Mouse (Mus musculus) ovary, postnatal 10 days (tissue): ENCODE data around the gene Plekha5.

Experiments used
- DNase-seq: peaks from one replicate; pipeline ENCODE4 v3.0.0; 2022; ENCODE audit warnings: low spot score

Gene Plekha5

DNA sequence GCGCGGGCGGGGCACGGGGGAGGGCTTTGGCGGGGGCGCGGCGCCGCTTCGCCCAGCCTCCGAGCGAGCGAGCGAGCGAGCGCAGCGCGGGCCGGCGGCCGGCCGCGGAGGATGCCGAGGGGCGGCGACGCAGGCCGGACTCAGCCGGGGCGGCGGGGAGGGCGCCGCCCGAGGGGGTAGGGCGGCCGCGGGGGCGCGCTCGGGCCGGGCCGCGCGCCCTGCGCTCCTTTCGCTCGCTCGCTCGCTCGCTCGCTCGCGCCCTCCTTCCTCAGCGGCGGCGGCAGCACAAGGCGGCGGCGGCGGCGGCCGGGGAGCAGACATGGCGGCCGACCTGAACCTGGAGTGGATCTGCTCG, at the start of gene Plekha5:
Gene Plekha5, plus strand, starts transcription at position 209 of the 355 bp plus-strand sequence.
- DNase-seq: peak; percentile 29

DNA sequence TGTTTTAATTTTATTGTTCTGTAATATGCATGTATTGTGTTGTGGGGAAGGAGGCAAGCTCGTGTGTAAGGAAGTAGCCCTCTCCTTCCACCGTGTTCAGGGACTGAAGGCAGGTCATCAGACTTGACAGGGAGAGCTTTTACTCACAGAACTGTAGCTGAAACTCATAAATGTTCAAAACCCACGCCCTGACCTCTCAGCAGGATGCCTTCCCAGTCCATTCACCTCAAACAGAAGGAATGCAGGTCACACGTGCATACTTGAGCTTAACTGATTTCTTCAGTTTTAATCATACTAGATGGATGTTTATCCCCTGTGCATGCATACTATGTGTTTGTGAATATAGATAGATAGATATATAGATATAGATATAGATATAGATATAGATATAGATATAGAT, 48.2 kb upstream of the Plekha5 start:
- DNase-seq: no peak

DNA sequence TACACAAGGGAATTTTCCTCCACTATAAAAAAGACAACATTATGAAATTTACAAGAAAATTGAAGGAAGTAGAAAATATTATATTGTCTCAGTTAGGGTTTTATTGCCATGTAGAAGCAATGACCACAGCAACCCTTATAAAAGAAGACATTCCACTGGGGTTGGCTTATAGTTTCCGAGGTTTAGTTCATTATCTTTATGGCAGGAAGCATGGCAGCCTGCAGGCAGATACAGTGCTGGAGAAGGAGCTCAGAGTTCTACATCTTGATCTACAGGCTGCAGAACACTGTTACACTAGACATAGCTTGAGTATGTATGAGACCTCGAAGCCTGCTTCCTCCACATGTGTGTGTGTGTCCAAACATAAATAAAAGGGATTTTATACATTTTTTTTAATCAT, 43.3 kb upstream of the Plekha5 start:
- DNase-seq: no peak

DNA sequence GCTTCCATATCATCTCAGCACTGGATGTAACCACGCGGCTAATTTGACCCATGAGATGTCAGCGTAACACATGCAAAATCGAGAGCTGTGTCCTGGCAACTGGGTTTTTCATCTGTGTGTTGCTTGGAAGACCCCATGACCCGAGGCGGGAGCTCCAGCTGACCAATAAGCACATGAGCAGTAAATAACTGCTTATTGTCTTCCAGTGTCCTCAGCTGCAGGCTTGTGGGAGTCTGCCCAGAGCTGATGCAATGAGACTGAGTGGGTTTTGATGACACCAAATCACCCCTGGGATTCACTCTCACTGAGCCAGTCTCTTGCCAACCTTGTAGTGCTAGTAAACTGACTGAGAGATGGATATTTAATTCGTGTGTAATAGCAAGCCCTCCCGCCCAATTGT, 42.7 kb upstream of the Plekha5 start:
- no peak for DNase-seq

DNA sequence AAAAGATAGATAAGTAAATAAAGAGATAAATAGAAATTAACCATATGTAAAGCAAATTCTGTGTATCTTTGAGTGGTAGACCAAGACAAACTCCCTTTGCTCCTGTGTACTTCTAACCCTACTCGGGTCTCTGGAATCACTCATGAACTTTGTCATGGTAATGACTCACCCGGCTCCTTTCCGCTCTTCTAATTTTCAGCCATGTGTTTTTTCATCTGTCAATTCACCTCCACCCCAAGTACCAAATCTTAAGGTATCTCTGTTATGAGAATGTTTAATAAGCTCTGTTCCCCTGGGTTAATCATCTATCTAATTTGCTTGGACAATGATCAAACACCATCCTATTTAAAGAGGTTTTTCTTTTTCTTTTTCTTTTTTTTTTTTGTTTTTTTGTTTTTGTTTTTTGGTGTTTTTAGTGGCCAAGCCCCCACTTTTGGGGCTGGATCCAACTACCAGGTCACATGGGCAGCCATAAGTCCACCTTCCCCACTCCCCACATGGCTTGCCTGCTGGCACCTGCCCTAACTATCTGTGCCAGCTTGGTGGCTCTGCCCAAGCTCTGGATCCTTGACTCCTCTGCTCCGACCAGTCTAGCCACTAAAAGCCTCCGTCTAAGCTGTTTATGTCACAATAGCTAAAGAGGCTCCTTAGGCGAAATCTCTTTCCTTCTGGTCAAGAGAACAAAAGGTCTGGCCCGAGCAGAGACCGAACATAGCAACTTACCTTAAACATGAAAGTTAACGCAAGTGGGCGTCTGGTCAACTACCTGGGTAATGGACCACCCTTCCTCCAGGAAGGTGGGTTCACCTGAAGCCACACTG, 40.1 kb upstream of the Plekha5 start:
- DNase-seq: no peak

DNA sequence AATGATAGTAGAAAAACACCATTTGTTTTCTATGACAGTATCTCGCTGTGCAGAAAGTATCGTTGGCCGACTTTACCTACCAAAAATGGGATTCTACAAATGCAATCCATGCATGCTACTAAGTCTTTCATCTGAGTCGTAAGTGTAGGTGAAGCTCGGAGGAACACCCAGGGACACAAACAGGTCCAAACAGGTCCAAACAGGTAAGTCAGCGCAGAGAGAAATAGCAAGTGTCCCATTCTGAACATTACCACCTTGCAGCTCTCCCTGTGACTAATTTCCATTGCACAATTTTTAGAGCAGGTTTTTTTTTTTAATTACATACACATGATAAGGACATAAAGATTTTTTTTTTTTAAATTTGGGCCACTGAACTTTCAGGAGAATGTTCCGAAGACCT, 27.2 kb upstream of the Plekha5 start:
- no peak for DNase-seq

DNA sequence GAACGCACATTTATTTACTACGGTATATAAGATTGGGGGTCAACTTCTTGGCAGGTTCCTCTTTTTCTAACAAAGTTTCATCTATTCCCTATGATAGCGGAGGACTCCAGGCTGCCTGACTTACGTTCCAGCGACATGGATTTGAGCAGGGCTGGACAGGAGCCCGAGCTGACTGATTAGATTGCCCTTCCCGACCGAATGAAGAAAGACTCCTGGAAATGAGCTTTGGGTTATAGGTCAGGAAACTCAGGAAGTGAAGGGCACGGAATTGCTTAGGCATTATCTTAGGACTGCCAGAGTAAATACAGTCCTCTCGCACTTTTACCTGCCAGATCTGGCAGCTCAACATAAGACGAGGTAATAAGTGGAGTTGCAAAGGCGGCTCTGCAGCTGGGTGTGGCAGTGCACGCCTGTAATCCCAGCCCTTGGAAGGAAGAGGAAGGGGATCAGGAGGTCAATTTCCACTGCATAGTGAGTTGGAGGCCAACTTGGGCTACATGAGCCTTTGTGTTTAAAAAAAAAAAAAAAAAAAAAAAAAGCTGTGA, 21.0 kb upstream of the Plekha5 start:
- no peak for DNase-seq

DNA sequence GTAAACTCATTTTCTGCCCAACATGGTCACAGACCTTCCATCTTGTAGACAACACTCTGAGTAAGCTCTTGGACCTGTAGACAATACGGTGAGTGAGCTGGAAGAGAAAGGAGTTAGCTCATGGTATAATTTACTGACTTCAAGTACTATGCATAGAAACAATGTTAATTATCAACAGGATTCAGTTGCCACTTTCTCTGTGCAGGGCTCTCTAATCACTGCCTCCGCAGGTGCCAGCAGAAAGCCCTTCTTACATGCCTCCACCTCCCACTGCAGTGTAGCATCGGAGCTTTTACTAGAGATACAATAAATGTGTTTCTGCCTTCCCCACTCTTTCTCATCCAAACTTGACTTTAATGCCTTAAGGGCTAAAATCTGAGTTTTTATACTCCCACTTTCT, 11.9 kb upstream of the Plekha5 start:
- DNase-seq: no peak

DNA sequence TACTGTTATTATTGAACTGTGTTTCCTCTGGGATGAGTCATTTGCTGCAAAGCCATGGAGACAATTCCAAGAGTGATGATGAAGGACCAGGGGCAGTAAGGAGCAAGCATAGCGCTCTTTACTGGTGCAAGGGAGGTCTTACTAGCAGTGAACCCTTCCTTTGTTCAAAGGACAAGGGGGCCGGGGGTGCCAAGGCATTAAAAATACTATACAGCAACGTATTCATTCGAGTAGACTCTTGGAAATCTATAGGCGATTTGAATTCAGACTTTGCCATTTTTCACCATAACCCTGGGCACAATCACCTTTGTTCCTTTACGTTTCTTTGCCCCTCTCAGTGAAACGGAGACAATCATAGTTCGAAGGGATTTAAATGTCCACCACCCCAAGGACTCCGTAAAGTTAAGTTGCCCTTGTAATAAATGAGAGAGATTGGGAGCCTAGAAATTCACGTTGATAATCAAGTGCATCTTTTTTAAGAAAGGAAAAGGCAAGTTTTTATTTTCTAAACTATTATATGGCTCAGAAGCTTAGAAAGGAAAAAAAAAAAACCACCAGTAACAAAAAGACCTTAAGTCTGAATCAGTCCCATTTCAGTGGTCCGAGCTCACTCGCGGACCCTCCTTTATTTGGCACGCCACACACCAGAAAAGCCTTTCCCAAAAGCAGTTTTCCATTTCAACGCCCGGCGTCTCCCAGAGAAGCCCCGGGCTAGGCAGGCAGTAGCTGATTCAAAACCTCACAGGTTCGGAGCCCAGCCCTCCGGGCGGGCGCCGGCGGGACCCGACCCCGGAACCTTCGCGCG, 611 bp upstream of the Plekha5 start:
- DNase-seq: no peak

DNA sequence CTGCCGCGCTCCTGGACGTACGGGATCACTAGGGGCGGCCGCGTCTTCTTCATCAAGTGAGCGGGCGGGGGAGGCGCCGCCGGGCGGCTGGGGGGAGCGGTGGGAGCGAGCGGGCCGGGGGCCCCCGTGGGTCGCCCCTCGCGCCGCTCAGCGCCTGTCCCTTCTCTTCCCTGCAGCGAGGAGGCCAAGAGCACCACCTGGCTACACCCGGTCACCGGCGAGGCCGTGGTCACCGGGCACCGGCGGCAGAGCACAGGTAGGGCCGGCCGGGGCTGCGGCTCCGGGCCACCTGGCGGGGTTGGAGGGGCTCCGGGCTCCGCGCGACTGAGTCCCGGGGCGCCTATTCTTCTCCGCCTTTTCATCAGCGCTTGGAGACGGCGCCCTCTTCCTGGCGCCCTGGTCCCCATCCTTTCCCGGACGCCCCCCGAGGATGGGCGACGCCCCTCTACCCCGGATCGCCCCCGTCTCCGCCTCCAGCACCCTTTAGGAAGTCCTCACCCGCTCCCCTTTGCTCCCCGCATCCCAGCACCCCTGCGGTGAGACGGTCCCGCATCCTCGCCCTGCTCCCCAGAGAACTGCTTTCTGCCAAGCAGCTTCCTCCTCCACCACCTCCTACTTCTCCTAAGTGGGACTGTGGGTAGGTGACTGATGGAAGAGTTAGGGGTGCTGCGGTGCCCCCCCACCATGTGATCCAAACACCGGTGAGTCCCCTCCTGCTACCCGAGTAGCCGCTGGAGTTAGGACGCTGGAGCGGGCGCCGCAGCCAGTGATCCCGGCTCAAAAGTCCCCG, 542 bp downstream of the Plekha5 start:
- DNase-seq: peak; percentile 30

DNA sequence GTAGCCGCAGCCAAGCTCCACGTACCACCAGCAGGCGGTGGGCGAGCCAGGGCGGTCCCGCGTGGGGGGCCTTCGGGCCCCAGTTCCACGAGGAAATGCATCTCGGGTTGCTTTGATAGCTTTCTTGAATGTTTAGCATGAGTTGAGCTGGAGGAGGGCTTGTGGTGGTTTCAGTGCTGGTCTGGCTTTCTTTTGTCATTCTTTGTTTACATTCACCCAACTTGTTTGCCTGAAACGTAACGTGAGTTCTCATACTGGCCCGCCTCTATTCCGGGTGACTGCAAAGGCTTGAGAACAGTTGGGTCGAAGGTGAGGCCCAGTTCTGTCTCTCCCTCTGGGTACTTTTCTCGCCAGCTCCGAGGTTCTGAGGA, 1.1 kb downstream of the Plekha5 start:
- peak; percentile 15 for DNase-seq

DNA sequence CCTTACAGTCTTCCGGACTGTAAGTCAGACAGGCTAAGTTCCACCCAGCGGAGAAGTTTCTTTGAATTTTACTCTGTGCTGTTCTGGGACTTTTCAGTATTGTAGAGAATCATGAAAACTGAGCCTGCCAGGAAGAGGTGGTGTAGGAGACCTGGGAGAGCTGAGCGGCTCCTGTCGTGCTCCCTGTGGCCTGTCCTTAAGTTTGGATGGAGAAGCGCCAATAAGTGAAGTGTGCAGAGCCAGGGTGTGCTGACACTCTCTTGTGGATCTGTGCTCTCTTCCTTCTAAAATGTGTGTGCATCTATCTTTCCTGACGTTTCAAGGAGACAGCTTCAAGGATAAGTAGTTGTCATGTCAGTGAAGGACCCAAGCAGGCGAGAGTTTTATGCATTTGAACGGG, 5.4 kb downstream of the Plekha5 start:
- no peak for DNase-seq

DNA sequence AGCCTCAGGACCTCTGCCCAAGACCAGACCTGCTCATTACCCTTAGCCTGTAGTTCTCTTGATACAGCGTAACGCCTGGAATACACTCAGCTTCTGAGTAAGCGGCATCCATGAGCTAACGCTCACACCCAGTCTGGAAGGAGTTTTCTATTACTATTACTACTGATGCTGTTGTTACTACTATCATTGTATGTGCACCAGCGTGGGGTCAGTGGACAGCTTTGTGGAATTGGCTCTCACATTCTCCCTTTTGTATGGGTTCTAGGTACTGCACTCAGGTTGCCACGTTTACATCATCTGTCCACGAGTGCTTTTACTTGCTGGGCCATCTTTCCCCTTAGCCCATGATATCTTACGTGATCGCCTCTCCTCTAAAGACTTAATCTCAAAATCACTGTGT, 8.5 kb downstream of the Plekha5 start:
- no peak for DNase-seq

DNA sequence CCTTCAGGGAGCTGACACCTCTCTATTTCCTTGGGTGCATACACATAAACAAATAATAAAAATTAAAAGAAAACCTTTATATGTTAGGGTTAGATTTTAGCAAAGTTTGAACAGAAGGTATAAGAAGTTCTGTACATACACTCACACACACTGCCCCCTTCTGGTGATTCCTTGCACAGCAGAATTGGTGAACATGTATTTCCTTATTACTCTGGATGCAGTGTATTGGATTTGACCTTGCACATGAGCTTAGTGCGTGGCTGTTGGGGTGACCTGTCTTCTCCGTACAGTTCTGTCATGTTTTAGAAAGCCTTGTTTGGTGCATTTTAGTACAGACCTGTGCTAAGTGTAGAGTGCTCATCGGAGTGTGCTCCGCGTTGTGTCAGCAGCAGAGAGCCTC, 19.5 kb downstream of the Plekha5 start:
- no peak for DNase-seq

DNA sequence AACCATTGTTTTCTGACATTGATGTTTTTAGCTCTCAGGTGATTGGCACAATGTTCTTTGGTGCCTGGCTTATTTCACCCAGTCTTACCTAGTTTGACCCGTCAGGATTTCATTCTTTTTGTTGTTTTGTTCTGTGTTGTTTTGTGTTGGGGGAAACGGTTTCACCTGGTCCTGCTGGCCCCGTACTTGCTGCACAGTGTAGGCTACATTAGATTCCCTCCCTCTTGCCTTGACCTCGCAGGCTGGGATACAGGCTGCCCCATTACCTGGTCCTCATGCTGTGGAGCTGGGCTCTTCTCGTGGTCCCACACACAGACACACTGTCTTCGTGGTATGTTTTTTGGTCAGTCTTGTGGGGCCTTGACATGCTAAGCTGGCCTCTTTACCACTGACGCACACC, 20.3 kb downstream of the Plekha5 start:
- no peak for DNase-seq

DNA sequence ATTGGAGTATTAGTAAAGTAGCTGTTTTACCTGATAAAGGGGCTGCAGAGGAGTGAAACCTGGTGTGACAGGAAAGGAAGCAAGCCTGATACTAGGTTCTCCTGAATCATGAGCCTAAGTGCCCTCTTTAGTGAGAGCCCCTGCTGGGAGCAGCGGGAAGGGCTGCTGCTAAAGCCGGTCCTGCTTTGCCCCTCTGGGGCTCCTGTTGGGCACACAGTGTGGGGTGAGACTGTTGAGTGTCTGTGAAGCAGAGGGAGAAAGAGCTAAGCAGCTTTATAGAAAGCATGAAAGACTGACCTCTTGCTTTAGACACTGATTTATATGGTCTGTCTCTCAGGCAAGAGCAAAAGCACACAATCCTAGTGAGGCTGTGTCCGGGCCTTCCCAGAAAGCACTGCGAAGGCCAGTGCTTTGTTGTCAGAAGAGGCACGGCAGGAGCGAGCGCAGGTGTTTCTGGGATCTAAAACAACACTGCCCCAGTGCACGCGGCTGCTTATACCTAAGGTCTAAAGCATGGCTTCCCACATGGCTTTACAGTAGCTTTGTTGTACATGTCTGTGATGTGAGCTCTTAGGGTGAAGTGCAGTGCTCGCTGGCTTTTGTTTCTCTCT, 21.1 kb downstream of the Plekha5 start:
- no peak for DNase-seq

DNA sequence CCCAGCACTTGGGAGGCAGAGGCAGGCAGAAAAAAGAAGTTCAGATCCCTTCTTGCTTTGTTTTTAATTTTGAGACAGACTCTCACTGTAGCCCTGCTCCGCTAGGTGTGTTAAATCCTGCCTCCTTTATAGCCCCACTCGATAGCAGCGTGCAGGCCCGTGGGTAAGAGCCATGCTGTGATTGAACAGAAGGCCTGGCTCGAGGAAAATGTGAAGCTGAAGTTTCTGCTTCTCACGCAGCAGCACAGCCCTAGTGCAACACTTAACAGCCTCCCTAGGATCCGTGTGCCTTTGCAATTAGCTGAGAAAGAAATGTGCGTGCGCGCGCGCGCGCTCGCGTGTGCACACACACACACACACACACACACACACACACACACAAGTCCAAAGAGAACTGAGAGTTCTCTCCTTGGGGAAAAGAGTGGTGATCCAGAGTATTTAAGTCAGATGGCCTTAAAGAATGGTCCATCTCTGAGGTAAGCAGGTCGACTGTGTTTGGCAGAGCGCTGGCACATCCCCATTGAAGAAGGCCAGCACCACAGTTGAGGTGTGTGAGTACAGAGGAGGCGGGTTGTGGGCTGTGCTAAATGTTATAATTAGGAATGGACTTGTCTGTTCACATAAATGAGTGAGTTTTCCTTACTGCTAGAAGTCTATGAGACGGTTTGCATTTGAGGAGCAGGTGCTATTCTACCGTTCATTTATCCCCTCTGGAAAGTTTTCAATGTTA, 24.3 kb downstream of the Plekha5 start:
- no peak for DNase-seq

DNA sequence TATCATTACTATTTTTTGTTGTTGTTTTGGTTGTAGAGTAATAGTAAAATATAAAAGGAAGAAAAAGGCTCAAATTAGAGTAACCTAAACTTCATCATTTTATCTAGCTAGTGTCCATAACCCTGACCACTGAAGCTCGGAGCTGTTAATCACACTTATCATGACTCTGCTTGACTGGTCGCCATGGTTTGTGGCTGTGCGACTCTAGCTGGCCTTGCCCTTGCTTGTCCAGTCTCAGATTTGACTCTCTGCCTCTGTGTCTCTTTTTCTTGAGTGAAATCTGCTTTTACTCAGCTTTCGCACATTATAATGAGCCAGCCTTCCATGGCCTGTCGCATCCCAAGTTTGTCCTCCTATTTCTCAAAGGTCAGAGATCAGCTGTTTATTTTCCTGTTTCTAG, 26.8 kb downstream of the Plekha5 start:
- no peak for DNase-seq

DNA sequence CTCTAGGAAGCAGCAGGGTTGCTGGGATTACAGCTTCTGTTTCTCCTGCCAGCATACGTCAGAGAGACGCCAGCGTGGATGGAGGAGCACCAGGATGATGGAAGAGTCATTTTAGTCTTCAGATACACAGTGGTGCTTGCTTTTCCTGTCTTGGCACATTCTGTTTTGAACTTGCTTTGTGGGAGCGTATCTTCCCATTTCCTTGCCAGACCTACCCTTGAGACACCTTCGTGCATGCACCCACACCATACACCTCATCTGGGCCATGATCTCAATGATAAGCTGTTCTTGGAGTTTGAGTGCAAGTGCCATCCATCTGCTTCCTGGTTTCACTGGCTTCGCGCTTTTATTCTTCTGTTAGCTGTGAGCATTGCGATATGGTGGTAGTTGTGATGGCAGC, 28.9 kb downstream of the Plekha5 start:
- no peak for DNase-seq

DNA sequence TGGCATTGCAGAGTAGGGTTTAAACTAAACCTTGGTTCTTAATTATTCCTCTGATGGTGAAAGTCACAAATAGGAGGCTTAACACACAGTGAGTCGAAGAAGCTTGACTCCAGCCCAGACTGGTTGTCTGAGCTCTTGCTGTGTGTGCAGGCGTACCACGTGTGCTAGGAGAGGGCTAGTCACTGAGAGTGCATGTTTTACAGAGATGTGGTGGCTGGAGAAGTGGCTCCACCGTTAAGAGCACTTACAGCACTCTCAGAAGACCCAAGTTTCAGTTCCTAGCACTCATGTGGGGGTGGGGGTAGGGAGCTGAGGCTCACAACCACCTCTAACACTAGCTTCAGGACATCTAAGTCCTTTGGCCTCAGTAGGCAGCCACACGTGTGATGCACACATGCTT, 29.6 kb downstream of the Plekha5 start:
- DNase-seq: no peak

DNA sequence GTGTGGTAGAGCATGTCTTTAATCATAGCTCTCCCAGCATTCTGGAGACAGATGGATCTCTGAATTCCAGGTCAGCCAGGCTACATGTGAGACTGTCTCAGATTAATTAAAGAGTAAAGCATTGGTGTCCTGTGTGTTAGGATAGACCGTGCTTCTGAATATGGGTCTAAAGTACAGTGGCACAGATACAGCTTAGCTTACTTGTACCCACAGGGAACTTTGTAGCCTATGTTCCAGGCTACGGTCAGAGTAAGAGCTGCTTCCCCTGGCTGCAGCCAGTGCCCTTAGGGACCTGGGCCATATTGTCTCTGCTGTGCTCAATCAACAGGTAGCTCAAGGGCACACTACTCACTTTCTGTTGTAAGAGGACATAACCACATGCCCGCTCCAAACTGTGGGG, 30.5 kb downstream of the Plekha5 start:
- DNase-seq: no peak
